Mouse (Mus musculus): ENCODE measurements around the gene Slc45a1. TPM values are rescaled to one million over a fixed set of nuclear protein-coding genes. Genes with fewer than 3 reads are reported as not detected.

Slc45a1 gene
- not detected for polyA plus RNA-seq (2017; shearing (Covaris generic))

DNA sequence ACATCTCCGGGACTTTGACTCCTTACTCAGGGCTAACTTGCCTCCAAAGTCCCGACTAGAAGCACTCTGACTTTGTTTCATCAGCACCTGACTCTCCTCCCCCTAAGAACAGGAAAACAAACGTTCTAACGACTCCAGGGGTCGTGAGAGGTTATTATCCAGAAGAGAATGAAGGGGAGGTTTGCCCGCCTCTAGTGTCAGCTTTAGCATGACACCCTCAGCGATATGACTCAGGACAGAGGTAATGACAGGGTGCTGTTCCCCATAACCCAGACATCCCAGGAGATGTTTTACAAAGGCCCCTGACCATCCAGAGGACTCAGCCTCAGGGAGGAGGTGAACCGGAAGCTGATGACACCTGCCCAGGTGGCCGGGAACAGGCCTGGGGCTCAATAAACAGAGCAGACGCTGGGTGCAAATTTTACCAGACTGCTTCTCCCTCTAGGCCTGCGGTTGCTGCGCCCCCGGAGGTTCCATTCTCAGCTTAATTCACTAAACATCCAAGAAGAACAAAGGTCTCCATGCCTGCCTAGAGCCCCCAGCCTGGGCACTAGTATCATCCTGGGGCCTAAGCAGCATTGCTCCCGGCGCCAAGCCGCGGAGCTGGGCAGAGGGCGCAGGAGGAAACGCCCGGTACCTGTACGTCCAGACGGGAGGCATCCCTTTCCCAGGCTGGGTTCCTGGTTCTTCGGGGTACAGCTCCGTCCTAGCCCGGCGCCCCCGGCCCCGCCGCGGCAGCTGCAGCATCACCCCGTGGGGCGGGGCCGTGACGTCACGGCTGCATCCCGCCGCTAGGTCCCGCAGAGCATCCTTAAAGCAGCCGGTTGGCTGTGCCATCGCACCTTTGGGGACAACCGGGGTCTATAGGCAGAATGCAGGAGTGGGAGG lies at the start of gene Slc45a1:
Gene Slc45a1, minus strand, starts transcription at position 785 of the 888 bp plus-strand sequence.

Other genes with a start within 250 kb of the Slc45a1 start
- gene Errfi1, start 201.7 kb upstream of the Slc45a1 start, polyA plus RNA-seq (2017; shearing (Covaris generic)) = 2.8 TPM

Measured in inflammation-experienced regulatory T-cells, adult 16 weeks (primary cell).